Mouse (Mus musculus) frontal cortex, adult 2 months (tissue): ENCODE data around the gene Akap6. TPM values are rescaled to one million over a fixed set of nuclear protein-coding genes. Genes with fewer than 3 reads are reported as not detected.
"Not testable (repeated sequence)": the region's sequence is repeated elsewhere in the genome, so short reads cannot be mapped to it uniquely, and the experiment has no call there.

Experiments
- DNase-seq, 2 experiments: peaks; one replicate each; pipeline ENCODE4 v3.0.0; 2022; ENCODE audit warnings: low spot score in 1 of 2; ENCODE audit errors: extremely low spot score in 1 of 2
- polyA plus RNA-seq: library from polyadenylated mRNA; depleted of rRNA; stranded (reverse); fragments of >200 nt; gene quantifications from 2 replicates; pipeline ENCODE4 v1.2.3, GENCODE M21; 2012

Akap6 gene
- polyA plus RNA-seq, 1 experiment = 31.2 TPM

DNA sequence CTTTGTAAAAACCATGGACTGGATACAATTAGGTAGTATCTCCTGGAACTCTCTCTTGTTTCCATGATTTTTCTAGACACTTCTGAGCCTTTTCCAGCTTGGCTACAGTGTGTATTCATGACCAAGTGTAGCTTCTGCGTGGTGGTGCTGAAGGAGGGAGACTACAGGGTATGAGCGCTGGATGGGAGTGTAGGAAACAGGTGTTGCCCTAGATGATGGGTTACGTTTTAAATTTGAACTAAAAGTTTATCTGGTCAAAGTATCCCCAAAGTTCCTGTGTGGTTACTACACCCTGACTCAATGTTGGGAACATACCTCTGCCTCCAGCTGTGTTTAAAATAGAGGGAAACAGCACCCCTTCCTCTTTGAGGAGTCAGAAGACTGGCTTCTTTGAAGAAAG lies 12.2 kb downstream of the Akap6 start:
- DNase-seq = no peak

GRCm38 (mm10) chr12:52711857-52712640 lies 12.9 kb downstream of the Akap6 start:
- no peak for DNase-seq

DNA sequence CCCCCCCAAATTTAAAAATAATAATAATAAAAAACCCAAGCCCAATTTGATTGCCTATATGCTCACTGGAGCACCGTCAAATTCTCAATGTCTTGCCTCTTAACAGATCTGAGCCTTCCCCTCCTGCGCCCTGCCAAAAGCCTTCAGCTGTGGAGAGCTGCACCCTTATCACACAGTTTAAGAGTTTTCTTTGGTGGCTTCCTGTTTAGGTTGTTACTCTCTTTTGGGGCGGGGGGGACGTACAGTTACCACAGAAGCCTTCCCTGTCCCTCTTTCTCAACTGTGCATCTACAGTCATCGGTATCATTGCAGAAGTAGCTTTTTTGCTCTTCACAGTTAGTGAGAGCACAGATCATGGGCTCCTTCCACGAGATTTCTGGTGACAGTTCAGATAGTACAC lies 19.2 kb downstream of the Akap6 start:
- no peak for DNase-seq

DNA sequence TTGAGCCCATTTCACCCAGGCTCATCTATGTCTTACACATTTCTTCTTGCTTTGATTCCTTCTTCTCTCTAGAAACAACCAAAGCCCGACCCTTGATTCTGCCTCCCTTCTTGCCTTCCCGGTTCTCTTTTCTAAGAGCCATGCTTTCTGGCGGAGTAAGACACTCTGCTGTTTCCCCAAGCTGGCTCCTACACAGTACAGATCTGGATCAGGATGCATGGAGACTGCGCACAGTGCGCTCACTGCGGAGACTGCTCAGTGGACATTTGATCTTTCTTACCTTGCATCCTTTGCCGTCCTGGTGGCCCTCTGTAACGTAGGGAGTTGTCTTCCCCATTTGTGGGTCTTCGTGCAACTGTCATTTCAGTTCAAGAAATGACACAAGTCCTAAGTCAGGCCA lies 20.0 kb downstream of the Akap6 start:
- DNase-seq = no peak

- no peak for DNase-seq
Observed at GRCm38 (mm10) chr12:52719681-52720080, 20.5 kb downstream of the Akap6 start.

- not testable (repeated sequence) for DNase-seq
Observed at GRCm38 (mm10) chr12:52724039-52724615, 24.9 kb downstream of the Akap6 start.

GRCm38 (mm10) chr12:52726434-52727231 lies 27.4 kb downstream of the Akap6 start:
- DNase-seq = no peak

DNA sequence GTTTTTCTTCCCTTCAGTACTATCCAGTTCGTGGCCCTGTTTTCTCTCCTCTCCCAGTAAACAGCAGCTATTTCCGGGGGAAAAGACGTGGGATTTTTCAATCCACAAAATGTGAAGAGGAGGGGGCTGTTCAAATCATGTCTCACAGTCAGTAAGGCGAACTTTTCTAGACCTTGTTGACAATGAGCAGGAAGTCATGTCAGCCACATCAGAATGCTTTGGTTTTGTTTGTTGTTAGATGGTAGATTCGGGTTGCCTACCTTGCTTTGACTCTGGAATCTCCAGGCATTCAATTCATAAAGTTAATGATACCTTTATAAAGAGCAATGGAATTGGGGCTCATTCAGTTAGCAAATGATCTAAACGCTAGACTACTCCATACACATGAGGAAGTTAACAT lies 30.2 kb downstream of the Akap6 start:
- DNase-seq = no peak

DNA sequence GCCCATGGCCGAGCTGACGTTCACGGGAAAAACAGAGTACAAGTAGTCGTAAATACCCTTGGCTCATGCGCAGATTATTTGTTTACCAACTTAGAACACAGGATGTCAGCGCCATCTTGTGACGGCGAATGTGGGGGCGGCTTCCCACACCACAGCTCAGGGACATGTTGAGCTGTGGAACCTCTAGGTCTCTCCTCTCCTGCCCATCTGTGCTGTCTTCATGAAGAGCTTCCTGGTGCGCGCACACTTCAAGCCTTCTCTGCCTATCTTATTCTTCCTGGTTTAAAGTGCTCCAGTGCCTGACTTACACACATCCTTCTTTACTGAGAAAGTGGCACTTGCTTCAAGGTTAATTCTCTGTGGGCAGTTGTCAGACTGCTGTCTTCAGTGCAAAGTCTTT lies 36.0 kb downstream of the Akap6 start:
- not testable (repeated sequence) for DNase-seq

DNA sequence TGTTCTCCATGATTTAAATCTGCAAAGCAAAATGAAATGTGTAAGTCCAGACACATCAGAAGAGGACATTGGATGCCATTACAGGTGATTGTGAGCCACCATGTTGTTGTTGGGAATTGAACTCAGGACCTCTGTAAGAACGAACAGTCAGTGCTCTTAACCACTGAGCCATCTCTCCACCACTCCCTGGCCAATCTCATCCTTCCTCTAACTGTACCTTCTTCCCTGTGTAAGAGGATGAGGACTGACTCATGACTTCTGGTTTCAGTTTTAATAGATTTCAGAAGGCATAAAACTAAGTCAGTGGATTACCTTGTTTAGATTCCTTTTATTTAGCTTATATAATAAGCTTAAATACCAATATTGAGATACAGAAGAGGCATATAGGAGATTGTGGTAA lies 38.0 kb downstream of the Akap6 start:
- no peak for DNase-seq

DNA sequence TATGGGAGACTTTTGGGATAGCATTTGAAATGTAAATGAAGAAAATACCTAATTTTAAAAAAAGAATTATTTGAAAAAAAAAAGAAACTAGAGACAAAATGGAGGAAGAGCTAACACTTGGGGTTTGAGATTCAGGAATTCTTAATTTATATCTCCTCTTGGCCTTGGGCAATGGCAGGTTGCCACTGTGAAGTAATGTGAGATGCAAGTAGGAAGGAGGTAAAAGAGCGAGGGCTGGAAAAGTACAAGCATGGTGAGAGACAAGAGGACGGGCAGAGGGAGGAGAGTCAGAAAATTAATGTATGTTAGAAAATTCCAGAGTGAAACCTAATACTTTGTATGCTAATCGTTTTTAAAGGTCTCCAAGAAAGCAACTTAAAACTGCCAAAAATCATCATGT lies 40.1 kb downstream of the Akap6 start:
- DNase-seq = no peak

DNA sequence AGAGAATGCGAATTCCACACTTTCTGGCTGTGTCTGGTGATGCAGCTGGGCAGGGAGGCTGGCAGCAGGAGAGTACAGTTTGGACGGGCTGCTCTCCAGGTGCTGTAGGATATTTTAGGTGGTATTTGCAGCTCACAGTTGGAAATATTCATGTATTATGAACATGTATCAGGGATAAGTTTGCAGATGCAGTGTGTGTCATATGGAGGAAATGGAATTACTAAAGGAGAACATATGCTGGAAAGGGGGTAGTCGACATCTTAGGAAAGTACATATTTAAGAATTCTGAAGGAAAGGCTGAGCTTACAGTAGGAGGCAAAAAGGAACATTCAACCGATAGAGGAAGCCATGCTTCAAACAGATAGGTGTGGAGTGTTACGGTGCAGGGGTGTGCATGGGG lies 42.6 kb downstream of the Akap6 start:
- peak in 1 of 2 experiments; percentile 26 for DNase-seq

- no peak for DNase-seq
Observed at GRCm38 (mm10) chr12:52750006-52750405, 50.8 kb downstream of the Akap6 start.

DNA sequence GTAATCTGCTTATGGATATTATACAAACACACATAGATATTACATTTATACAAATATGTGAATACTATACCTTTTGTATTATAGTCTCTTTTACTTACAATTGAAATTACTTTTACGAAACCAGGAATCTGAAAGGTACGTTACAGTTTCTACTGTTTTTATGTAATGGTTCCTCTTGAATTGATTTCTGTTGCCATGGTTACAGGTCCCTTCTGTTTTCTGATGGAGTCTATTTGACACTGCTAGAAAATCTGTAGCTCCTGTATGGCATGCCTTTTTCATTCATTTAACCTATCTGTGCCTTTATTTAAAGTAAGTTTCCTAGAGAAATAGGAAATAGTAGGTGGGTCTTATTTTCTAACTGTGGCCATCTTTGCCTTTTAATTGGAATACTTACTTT lies 56.5 kb downstream of the Akap6 start:
- no peak for DNase-seq

- no peak for DNase-seq
Observed at GRCm38 (mm10) chr12:52757881-52758280, 58.7 kb downstream of the Akap6 start.

GRCm38 (mm10) chr12:52764046-52764445 lies 64.9 kb downstream of the Akap6 start:
- DNase-seq = no peak

- DNase-seq = no peak
Observed at GRCm38 (mm10) chr12:52764810-52765209, 65.6 kb downstream of the Akap6 start.

DNA sequence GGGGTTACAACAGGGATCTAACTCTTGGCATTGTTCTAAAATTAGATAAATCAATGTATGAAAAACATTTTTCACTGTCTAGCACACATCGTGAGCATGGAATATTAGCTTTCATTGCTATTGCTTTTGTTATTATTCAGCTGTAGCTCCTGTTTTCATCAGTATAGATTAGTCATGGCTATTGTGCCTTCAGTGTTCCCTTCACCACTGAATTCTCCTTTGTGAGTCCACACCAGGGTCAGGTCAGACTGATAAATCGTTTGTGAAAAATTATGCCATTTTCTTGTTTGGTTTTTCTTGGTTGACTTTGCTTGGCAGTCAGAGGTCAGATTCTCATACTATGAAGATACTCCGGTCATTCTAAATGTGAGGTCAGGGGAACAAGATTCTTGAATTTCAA lies 70.4 kb downstream of the Akap6 start:
- no peak for DNase-seq

GRCm38 (mm10) chr12:52771931-52772330 lies 72.7 kb downstream of the Akap6 start:
- no peak for DNase-seq

GRCm38 (mm10) chr12:52772494-52773280 lies 73.5 kb downstream of the Akap6 start:
- no peak for DNase-seq

DNA sequence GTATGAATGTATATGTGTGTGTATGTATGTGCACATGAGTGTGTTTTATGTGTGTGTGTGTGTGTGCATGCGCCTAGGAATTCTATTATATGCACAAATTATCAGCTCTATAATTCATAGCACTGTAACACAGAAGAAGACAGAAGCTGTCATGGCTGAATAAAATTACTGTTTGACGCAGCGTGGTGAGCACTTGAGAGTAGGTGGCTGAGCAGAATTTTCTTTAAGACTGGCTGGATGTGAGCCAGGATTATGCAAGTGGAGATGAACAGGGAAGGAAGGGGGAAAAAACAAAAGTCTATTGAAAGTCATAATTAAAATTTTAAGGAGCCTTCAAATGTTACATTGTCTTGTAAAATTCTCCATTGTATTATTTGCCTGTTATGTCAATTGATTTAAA lies 74.7 kb downstream of the Akap6 start:
- DNase-seq = peak; percentile 74 to 85
